Mouse (Mus musculus) hindbrain, embryonic 15.5 days (tissue): Measurements from ENCODE around the gene Ccdc8. TPM values are rescaled to one million over a fixed set of nuclear protein-coding genes. Genes with fewer than 3 reads are reported as not detected.
A peak's percentile ranks its signal among the peaks of the same experiment; 100 is the strongest.

Source experiments
- ATAC-seq: fragments of 200-750 bp; cut with Nextera tagmentation; 2 replicates; pipeline ENCODE4 v1.8.0; 2017; ENCODE audit warnings: low read depth, moderate number of reproducible peaks, moderate TSS enrichment; ENCODE audit not compliant: low FRiP score
- H3K27ac ChIP-seq: fragments of 300-500 bp; sonication (generic); replicated peaks from 2 replicates; pipeline ENCODE4 v1.5.1; 2015; ENCODE audit warnings: mild to moderate bottlenecking, inconsistent platforms
- H3K27me3 ChIP-seq: fragments of 300-500 bp; sonication (generic); 2 replicates; pipeline ENCODE4 v1.6.1; 2015; ENCODE audit warnings: control low read depth, inconsistent platforms
- H3K36me3 ChIP-seq: fragments of 300-500 bp; sonication (generic); 2 replicates; pipeline ENCODE4 v1.6.1; 2015; ENCODE audit warnings: control low read depth, inconsistent platforms
- H3K4me1 ChIP-seq: fragments of 300-500 bp; sonication (generic); replicated peaks from 2 replicates; pipeline ENCODE4 v1.6.1; 2015; ENCODE audit warnings: control low read depth, inconsistent platforms
- H3K4me2 ChIP-seq: fragments of 300-500 bp; sonication (generic); 2 replicates; pipeline ENCODE4 v1.6.1; 2015; ENCODE audit warnings: moderate library complexity, mild to moderate bottlenecking, inconsistent platforms
- H3K4me3 ChIP-seq: fragments of 300-500 bp; sonication (generic); 2 replicates; pipeline ENCODE4 v1.5.1; 2015; ENCODE audit warnings: mild to moderate bottlenecking, inconsistent platforms
- H3K9ac ChIP-seq: fragments of 300-500 bp; sonication (generic); 2 replicates; pipeline ENCODE4 v1.6.1; 2015; ENCODE audit warnings: inconsistent platforms
- H3K9me3 ChIP-seq: fragments of 300-500 bp; sonication (generic); 2 replicates; pipeline ENCODE4 v1.6.1; 2016; ENCODE audit warnings: control low read depth, inconsistent platforms
- WGBS: fragments of 180-500 bp; shearing (Covaris S2); methylation state at CpG from one replicate; pipeline ENCODE4 v1.1.7; 2015; 5-methylcytosine and 5-hydroxymethylcytosine counted together
- polyA plus RNA-seq: library from polyadenylated mRNA; unstranded; fragments of >200 nt; fragmentation: Nextera tagmentation; extraction: Ambion mirVana; gene quantifications from 2 replicates; pipeline ENCODE4 v1.2.1, GENCODE M21; 2015

Gene Ccdc8
- 7.4 and 7.7 TPM in 2 replicates for polyA plus RNA-seq

GRCm38 (mm10) chr7:16992451-16992807, at the start of gene Ccdc8:
TSS of gene Ccdc8 (plus strand) at chr7:16992708.
- Histone ChIP-seq H3K27me3 (no peaks in the 10 kb centered on the region), H3K4me1 (peaks cover 56% of the 10 kb centered on the region), H3K9me3 (no peaks in the 10 kb centered on the region), H3K27ac (peak within 1 kb of the TSS; percentile 75), H3K4me2 (peak within 1 kb of the TSS; percentile 44), H3K36me3 (no peaks in the 10 kb centered on the region), H3K4me3 (peak within 1 kb of the TSS; percentile 36; the same call in 1 of the 2 replicates), H3K9ac (no peak within 1 kb of the TSS)
- 98% methylated on average over 5 of the region's 5 CpGs for WGBS
- no peak for ATAC-seq

DNA sequence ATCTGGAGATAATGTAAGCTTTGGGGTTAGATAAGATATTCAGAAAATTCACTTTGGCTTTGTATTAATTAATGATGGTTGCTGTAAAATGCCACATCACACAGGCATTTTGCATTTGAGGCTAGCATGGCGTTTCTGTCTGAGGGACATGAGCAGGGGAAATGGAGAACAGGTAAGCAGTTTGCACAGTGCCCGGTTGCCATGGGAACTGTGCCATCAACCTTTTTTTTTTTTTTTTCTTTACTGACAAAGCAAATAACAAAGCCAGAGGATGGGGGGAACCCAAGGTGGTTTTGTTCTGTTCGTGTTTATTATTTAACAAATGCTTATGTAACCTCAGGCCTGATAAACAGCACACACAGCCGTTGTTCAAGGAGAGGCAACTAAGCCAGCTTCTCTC, 49.6 kb upstream of the Ccdc8 start:
- Histone ChIP-seq H3K27me3 (no peaks in the 10 kb centered on the region), H3K4me2 (no peak overlapping the region), H3K9me3 (no peaks in the 10 kb centered on the region), H3K4me1 (peaks cover 78% of the 10 kb centered on the region), H3K4me3 (no peak overlapping the region), H3K36me3 (no peaks in the 10 kb centered on the region), H3K9ac (no peak overlapping the region), H3K27ac (peak overlapping the region; percentile 95)
- no peak for ATAC-seq
- 22% methylated on average over 4 of the region's 4 CpGs for WGBS

DNA sequence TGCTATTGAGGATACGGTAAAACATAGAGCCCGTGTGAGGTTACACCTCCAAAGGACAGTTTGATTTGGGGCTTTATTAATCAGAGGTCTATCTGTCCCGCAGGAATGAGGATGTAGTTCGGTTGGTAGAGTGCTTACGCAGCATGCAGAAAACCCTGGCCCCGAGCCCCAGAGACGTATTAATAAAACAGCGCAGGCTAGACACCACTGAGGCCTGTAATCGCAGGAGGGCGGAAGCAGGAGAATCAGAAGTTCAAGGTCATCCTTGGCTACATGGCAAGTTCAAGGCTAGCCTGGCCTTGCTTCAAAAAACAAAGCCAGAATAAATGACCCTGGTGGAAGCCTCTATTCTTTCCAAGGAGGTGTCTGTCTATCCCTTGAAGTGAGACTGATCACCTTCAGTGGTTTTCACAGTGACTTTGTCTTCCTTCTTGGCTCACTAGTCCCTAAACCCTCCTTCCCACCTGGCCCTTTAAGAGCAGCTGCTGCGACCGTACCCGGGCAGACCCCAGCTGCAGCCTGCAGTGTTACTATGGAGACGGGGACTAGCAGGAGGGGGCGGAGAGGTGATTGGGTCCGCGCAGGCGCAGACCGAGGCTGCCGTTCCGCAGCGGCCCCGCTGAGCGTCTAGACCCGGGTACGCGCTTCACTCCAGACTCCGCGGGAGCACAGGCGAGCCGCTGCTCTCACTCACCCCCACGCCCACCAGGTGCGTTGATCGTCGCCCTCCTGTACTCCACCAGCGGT, 48.3 kb upstream of the Ccdc8 start, which contains the start of gene Pnmal2:
Gene Pnmal2, plus strand, starts transcription at position 622 of the 747 bp plus-strand sequence.
- Histone ChIP-seq H3K9me3 (no peaks in the 10 kb centered on the region), H3K27me3 (no peaks in the 10 kb centered on the region), H3K36me3 (no peaks in the 10 kb centered on the region), H3K4me3 (peak within 1 kb of the TSS; percentile 76), H3K4me2 (peak within 1 kb of the TSS; percentile 90), H3K4me1 (peaks cover 78% of the 10 kb centered on the region), H3K27ac (peak within 1 kb of the TSS; percentile 95), H3K9ac (peak within 1 kb of the TSS; percentile 93)
- ATAC-seq = peak; percentile 88
- 9% methylated on average over 36 of the region's 36 CpGs for WGBS

- ATAC-seq = no peak
- peak overlapping the region; percentile 76 for H3K4me3 ChIP-seq
- peaks cover 78% of the 10 kb centered on the region for H3K4me1 ChIP-seq
- peak overlapping the region; percentile 95 for H3K27ac ChIP-seq
- WGBS = 1% methylated on average over 22 of the region's 22 CpGs
- no peaks in the 10 kb centered on the region for H3K36me3 ChIP-seq
- H3K9me3 ChIP-seq = no peaks in the 10 kb centered on the region
- peak overlapping the region; percentile 93 for H3K9ac ChIP-seq
- H3K27me3 ChIP-seq = no peaks in the 10 kb centered on the region
- peak overlapping the region; percentile 90 for H3K4me2 ChIP-seq
Measured at GRCm38 (mm10) chr7:16944808-16945315, 47.6 kb upstream of the Ccdc8 start.

DNA sequence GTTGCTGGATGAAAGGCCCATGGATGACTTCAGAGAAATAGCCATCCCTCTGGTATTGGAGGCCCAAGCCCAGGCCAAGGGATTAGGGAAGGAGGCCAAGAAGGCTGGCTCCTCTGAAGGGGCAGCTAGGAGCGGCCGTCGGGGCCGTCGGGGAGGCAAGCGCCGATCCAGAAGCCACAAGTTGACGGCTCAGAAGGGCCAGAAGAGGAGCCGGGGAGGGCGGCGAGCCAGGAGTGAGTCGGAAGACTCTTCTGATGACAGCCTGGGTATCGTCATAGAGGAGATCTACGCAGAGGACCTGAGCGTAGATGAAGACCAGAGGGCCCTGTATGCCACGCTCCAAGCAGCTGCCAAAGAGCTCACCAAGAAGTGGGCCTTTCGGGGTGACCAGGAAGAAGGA, 47.1 kb upstream of the Ccdc8 start:
- 6% methylated on average over 17 of the region's 17 CpGs for WGBS
- peaks cover 78% of the 10 kb centered on the region for H3K4me1 ChIP-seq

GRCm38 (mm10) chr7:16946441-16947348, 45.8 kb upstream of the Ccdc8 start:
- no peaks in the 10 kb centered on the region for H3K36me3 ChIP-seq
- H3K4me2 ChIP-seq = peak overlapping the region; percentile 90
- peak overlapping the region; percentile 93 for H3K9ac ChIP-seq
- H3K4me1 ChIP-seq = peaks cover 83% of the 10 kb centered on the region
- no peak for ATAC-seq
- H3K27ac ChIP-seq = peak overlapping the region; percentile 95
- 2% methylated on average over 53 of the region's 53 CpGs for WGBS
- no peaks in the 10 kb centered on the region for H3K27me3 ChIP-seq
- H3K4me3 ChIP-seq = peak overlapping the region; percentile 76
- H3K9me3 ChIP-seq = no peaks in the 10 kb centered on the region

More for the DNA sequence above, 47.1 kb upstream of the Ccdc8 start:
- H3K9ac ChIP-seq = peak overlapping the region; percentile 93
- no peaks in the 10 kb centered on the region for H3K9me3 ChIP-seq
- ATAC-seq = no peak
- peak overlapping the region; percentile 90 for H3K4me2 ChIP-seq
- H3K4me3 ChIP-seq = peak overlapping the region; percentile 76
- peak overlapping the region; percentile 95 for H3K27ac ChIP-seq
- no peaks in the 10 kb centered on the region for H3K27me3 ChIP-seq
- H3K36me3 ChIP-seq = no peaks in the 10 kb centered on the region

- Histone ChIP-seq H3K27me3 (no peaks in the 10 kb centered on the region), H3K9ac (peak overlapping the region; percentile 93), H3K9me3 (no peaks in the 10 kb centered on the region), H3K4me3 (peak overlapping the region; percentile 76), H3K4me1 (peaks cover 86% of the 10 kb centered on the region), H3K4me2 (peak overlapping the region; percentile 90), H3K36me3 (no peaks in the 10 kb centered on the region), H3K27ac (peak overlapping the region; percentile 95)
- WGBS = 10% methylated on average over 21 of the region's 22 CpGs
- ATAC-seq = no peak
Measured at GRCm38 (mm10) chr7:16947349-16947895, 45.1 kb upstream of the Ccdc8 start.

GRCm38 (mm10) chr7:16947959-16948361, 44.5 kb upstream of the Ccdc8 start:
- H3K36me3 ChIP-seq = no peaks in the 10 kb centered on the region
- no peaks in the 10 kb centered on the region for H3K9me3 ChIP-seq
- no peak for ATAC-seq
- H3K9ac ChIP-seq = peak overlapping the region; percentile 93
- peak overlapping the region; percentile 90 for H3K4me2 ChIP-seq
- H3K4me3 ChIP-seq = peak overlapping the region; percentile 76
- H3K4me1 ChIP-seq = peaks cover 84% of the 10 kb centered on the region
- H3K27ac ChIP-seq = peak overlapping the region; percentile 95
- WGBS = 1% methylated on average over 4 of the region's 4 CpGs
- no peaks in the 10 kb centered on the region for H3K27me3 ChIP-seq

- Histone ChIP-seq H3K4me1 (peaks cover 74% of the 10 kb centered on the region), H3K36me3 (no peaks in the 10 kb centered on the region), H3K27ac (peak overlapping the region; percentile 95), H3K27me3 (no peaks in the 10 kb centered on the region), H3K9me3 (no peaks in the 10 kb centered on the region), H3K9ac (no peak overlapping the region), H3K4me3 (peak overlapping the region; percentile 76), H3K4me2 (peak overlapping the region; percentile 90)
- no peak for ATAC-seq
- 49% methylated on average over 8 of the region's 8 CpGs for WGBS
Measured at GRCm38 (mm10) chr7:16948923-16949458, 43.5 kb upstream of the Ccdc8 start.

DNA sequence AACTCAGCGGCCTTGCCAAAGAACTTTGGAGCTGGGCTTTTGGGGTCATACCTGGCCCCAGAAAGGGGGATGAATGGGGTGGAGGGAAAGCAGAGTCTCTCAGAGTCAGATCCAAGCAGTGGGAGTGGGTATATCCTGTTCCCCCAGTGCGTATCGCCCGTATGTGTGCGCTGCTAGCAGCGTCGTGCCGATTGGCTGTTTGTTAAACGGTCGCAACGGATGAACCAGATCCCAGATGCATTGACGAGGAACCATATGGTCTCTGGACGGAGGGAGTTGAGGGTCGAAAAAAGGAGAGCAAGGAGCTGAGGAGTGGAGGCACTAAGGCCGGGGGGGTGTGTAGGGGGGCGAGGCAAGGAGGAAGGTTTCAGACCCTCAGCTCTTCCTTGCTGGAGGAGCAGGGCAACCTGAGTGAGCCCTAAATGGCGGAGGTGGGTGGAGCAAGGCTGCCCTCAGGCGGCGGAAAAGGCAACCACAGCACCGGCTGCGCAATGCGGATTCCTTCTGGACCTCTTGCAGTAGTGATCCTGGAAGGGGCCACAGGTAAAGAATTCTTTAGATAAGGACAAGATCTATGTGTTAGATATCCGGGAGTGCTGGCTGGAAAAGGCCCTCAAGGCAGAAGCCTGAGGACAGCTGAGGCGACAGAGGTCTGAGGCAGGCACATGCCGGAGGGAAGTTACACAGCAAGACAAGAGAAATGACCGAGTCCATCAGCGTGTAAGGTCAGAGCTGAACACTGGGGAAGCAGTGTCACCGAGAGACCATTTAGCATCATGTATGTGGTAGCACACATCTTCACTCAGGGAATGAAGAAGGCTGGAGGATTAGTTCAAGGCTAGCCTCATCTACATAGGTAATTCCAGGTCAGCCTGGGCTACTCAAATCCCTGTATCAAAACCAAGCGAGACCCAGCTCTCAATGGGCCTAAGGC, 42.3 kb upstream of the Ccdc8 start:
- Histone ChIP-seq H3K36me3 (no peaks in the 10 kb centered on the region), H3K4me3 (peak overlapping the region; percentile 76), H3K9ac (peak overlapping the region; percentile 31; the same call in 1 of the 2 replicates), H3K9me3 (no peaks in the 10 kb centered on the region), H3K4me1 (peaks cover 68% of the 10 kb centered on the region), H3K27ac (peak overlapping the region; percentile 95), H3K4me2 (peak overlapping the region; percentile 90), H3K27me3 (no peaks in the 10 kb centered on the region)
- ATAC-seq = peak; percentile 59
- 9% methylated on average over 29 of the region's 29 CpGs for WGBS
